Mouse (Mus musculus) liver, embryonic 16.5 days (tissue): Measurements from ENCODE around the gene Yod1. TPM values are rescaled to one million over a fixed set of nuclear protein-coding genes. Genes with fewer than 3 reads are reported as not detected.

Experiments
- ATAC-seq: fragments of 200-750 bp; cut with Nextera tagmentation; 2 replicates; pipeline ENCODE4 v1.8.0; 2017; ENCODE audit warnings: low read depth, mild to moderate bottlenecking, moderate number of reproducible peaks, moderate library complexity
- H3K27ac ChIP-seq: fragments of 300-500 bp; sonication (generic); 2 replicates; pipeline ENCODE4 v1.5.1; 2014; ENCODE audit warnings: mild to moderate bottlenecking, low read length
- H3K27me3 ChIP-seq: fragments of 300-500 bp; sonication (generic); 2 replicates; pipeline ENCODE4 v1.6.1; 2014; ENCODE audit warnings: low read depth, low read length, mixed read lengths; ENCODE audit not compliant: control insufficient read depth, insufficient read depth
- H3K36me3 ChIP-seq: fragments of 300-500 bp; sonication (generic); 2 replicates; pipeline ENCODE4 v1.6.1; 2014; ENCODE audit warnings: mild to moderate bottlenecking; ENCODE audit not compliant: control insufficient read depth, insufficient read depth
- H3K4me1 ChIP-seq: fragments of 300-500 bp; sonication (generic); 2 replicates; pipeline ENCODE4 v1.6.1; 2014; ENCODE audit warnings: low read depth, low read length, mixed read lengths; ENCODE audit not compliant: control insufficient read depth
- H3K4me2 ChIP-seq: fragments of 300-500 bp; sonication (generic); 2 replicates; pipeline ENCODE4 v1.6.1; 2014; ENCODE audit warnings: low read depth, low read length, mixed read lengths
- H3K4me3 ChIP-seq: fragments of 300-500 bp; sonication (generic); 2 replicates; pipeline ENCODE4 v1.5.1; 2014; ENCODE audit warnings: low read depth, mild to moderate bottlenecking, low read length
- H3K9ac ChIP-seq: fragments of 300-500 bp; sonication (generic); 2 replicates; pipeline ENCODE4 v1.6.1; 2014; ENCODE audit warnings: low read depth, low read length
- H3K9me3 ChIP-seq: fragments of 300-500 bp; sonication (generic); replicated peaks from 2 replicates; pipeline ENCODE4 v1.6.1; 2016; ENCODE audit warnings: low read length; ENCODE audit not compliant: control insufficient read depth
- WGBS: fragments of 180-500 bp; shearing (Covaris S2); extraction: QIAGEN DNeasy Blood & Tissue Kit; methylation state at CpG from one replicate; pipeline ENCODE4 v1.1.7; 2014; ENCODE audit not compliant: insufficient replicate concordance; 5-methylcytosine and 5-hydroxymethylcytosine counted together
- polyA plus RNA-seq: library from polyadenylated mRNA; unstranded; fragments of >200 nt; fragmentation: Nextera tagmentation; extraction: Ambion mirVana; gene quantifications from 2 replicates; pipeline ENCODE4 v1.2.1, GENCODE M21; 2015

Yod1 gene
- polyA plus RNA-seq, 1 experiment from 2014 or later = 40.7 TPM

GRCm38 (mm10) chr1:130770487-130770886 is 53.4 kb downstream of the Yod1 start:
- Histone ChIP-seq H3K9ac (no peak overlapping the region), H3K27me3 (no peaks in the 10 kb centered on the region), H3K27ac (no peak overlapping the region), H3K4me3 (no peak overlapping the region), H3K36me3 (no peaks in the 10 kb centered on the region), H3K4me1 (no peaks in the 10 kb centered on the region), H3K9me3 (no peaks in the 10 kb centered on the region), H3K4me2 (no peak overlapping the region)
- 63% methylated on average over 4 of the region's 4 CpGs for WGBS
- no peak for ATAC-seq

- H3K4me2 ChIP-seq = no peak overlapping the region
- H3K9me3 ChIP-seq = no peaks in the 10 kb centered on the region
- WGBS = 59% methylated on average over 3 of the region's 3 CpGs
- no peaks in the 10 kb centered on the region for H3K36me3 ChIP-seq
- no peak overlapping the region for H3K4me3 ChIP-seq
- no peak overlapping the region for H3K9ac ChIP-seq
- H3K4me1 ChIP-seq = no peaks in the 10 kb centered on the region
- no peaks in the 10 kb centered on the region for H3K27me3 ChIP-seq
- no peak overlapping the region for H3K27ac ChIP-seq
- no peak for ATAC-seq
Observed at GRCm38 (mm10) chr1:130770981-130771494, 53.9 kb downstream of the Yod1 start.

Other genes with a start within 250 kb of the Yod1 start
- not detected in 2 replicates for gene Zp3r, start 87.7 kb upstream of the Yod1 start, polyA plus RNA-seq
- gene C4bp, start 55.7 kb upstream of the Yod1 start, polyA plus RNA-seq = 5.2 and 5.3 TPM in 2 replicates
- gene Gm29427, start 1.5 kb upstream of the Yod1 start, polyA plus RNA-seq = not detected in 2 replicates
- 5.1 and 5.2 TPM in 2 replicates for gene Pfkfb2, start 11.9 kb downstream of the Yod1 start, polyA plus RNA-seq
- gene AA986860, start 14.6 kb downstream of the Yod1 start, polyA plus RNA-seq = 6.2 and 7.3 TPM in 2 replicates
- not detected in 2 replicates for gene Fcamr, start 83.6 kb downstream of the Yod1 start, polyA plus RNA-seq
- gene Pigr, start 109.4 kb downstream of the Yod1 start, polyA plus RNA-seq = 0.48 and 0.50 TPM in 2 replicates
- gene Fcmr, start 148.3 kb downstream of the Yod1 start, polyA plus RNA-seq = not detected in 2 replicates
- gene Il24, start 170.1 kb downstream of the Yod1 start, polyA plus RNA-seq = not detected in 2 replicates
- gene Il20, start 194.1 kb downstream of the Yod1 start, polyA plus RNA-seq = not detected in 2 replicates
- gene Il19, start 222.8 kb downstream of the Yod1 start, polyA plus RNA-seq = not detected in 2 replicates